Mouse (Mus musculus): Measurements from ENCODE around the gene Gm28051.

- TF ChIP-seq CTCF (IDR thresholded peaks at IDR 0.05; ENCODE audit: insufficient read depth, low read depth, low read length), result no peak
- TF ChIP-seq POLR2A (IDR thresholded peaks at IDR 0.05; ENCODE audit: insufficient read depth, low read depth, low read length), result no peak
Observed at GRCm38 (mm10) chr12:102710851-102711375, 46.7 kb downstream of the Gm28051 start.
